Mouse (Mus musculus) embryonic fibroblast, embryonic 13.5 days (primary cell): ENCODE measurements around the gene Mgat4a. TPM values are rescaled to one million over a fixed set of nuclear protein-coding genes. Genes with fewer than 3 reads are reported as not detected.

ENCODE experiments used
- H3K27ac ChIP-seq: 2 replicates; pipeline ENCODE4 v1.5.1; 2012; ENCODE audit warnings: low read length, control low read depth, inconsistent platforms; ENCODE audit not compliant: insufficient read depth
- H3K4me1 ChIP-seq: 2 replicates; pipeline ENCODE4 v1.6.1; 2011; ENCODE audit warnings: low read length; ENCODE audit not compliant: control insufficient read depth, insufficient read depth
- H3K4me3 ChIP-seq: 2 replicates; pipeline ENCODE4 v1.5.1; 2011; ENCODE audit warnings: mild to moderate bottlenecking, control low read depth, low read length; ENCODE audit not compliant: insufficient read depth
- CTCF ChIP-seq: IDR thresholded peaks from 2 replicates; pipeline ENCODE4 v1.5.1; 2011; ENCODE audit warnings: mild to moderate bottlenecking, control low read depth, low read length, moderate library complexity, borderline replicate concordance; ENCODE audit not compliant: insufficient read depth
- POLR2A ChIP-seq: IDR thresholded peaks from 2 replicates; pipeline ENCODE4 v1.6.1; 2011; ENCODE audit warnings: low read depth, mild to moderate bottlenecking, control low read depth, low read length, moderate library complexity
- polyA plus RNA-seq: library from polyadenylated mRNA; stranded (reverse); fragments of >200 nt; gene quantifications from 2 replicates; pipeline ENCODE4 v1.2.4, GENCODE M21; 2011; ENCODE audit warnings: low read depth; ENCODE audit not compliant: missing spikeins, insufficient read length

The Mgat4a gene
- polyA plus RNA-seq, 1 experiment, result 2.2 TPM

- Histone ChIP-seq H3K27ac (no peak overlapping the region), H3K4me1 (peaks cover 8% of the 10 kb centered on the region), H3K4me3 (peak overlapping the region; percentile 87)
- TF ChIP-seq POLR2A, result no peak
- no peak for TF ChIP-seq CTCF
Observed at GRCm38 (mm10) chr1:37430297-37430840, 110.4 kb downstream of the Mgat4a start.

- H3K4me1 ChIP-seq, result peaks cover 8% of the 10 kb centered on the region
- TF ChIP-seq CTCF, result no peak
- peak; percentile 78 for TF ChIP-seq POLR2A
- H3K27ac ChIP-seq, result 0 out of 2 replicates have a peak within 1 kb of the TSS, but pooled peaks have one; percentile 2
- peak within 1 kb of the TSS; percentile 87 for H3K4me3 ChIP-seq
Observed at GRCm38 (mm10) chr1:37429366-37430296, 111.2 kb downstream of the Mgat4a start, which contains the start of the genes Coa5 and Unc50. Coa5 (minus strand) TSS chr1:37430103. Unc50 (plus strand) TSS chr1:37430139.

GRCm38 (mm10) chr1:37428911-37429310 lies 111.9 kb downstream of the Mgat4a start:
- no peak for TF ChIP-seq CTCF
- no peak for TF ChIP-seq POLR2A
- no peak overlapping the region for H3K27ac ChIP-seq
- peaks cover 8% of the 10 kb centered on the region for H3K4me1 ChIP-seq
- peak overlapping the region; percentile 87 for H3K4me3 ChIP-seq

GRCm38 (mm10) chr1:37427144-37427875 lies 113.5 kb downstream of the Mgat4a start:
- Histone ChIP-seq H3K4me1 (peaks cover 5% of the 10 kb centered on the region), H3K4me3 (no peak overlapping the region), H3K27ac (no peak overlapping the region)
- no peak for TF ChIP-seq POLR2A
- no peak for TF ChIP-seq CTCF

GRCm38 (mm10) chr1:37419420-37419819 lies 121.4 kb downstream of the Mgat4a start:
- H3K4me1 ChIP-seq, result no peaks in the 10 kb centered on the region
- no peak overlapping the region for H3K27ac ChIP-seq
- TF ChIP-seq POLR2A, result no peak
- TF ChIP-seq CTCF, result peak; percentile 66; the same call in 1 of the 2 replicates
- H3K4me3 ChIP-seq, result no peak overlapping the region

- Histone ChIP-seq H3K4me1 (no peaks in the 10 kb centered on the region), H3K4me3 (no peak overlapping the region), H3K27ac (no peak overlapping the region)
- no peak for TF ChIP-seq CTCF
- TF ChIP-seq POLR2A, result no peak
Observed at GRCm38 (mm10) chr1:37415394-37415793, 125.4 kb downstream of the Mgat4a start.

- H3K27ac ChIP-seq, result no peak overlapping the region
- H3K4me3 ChIP-seq, result no peak overlapping the region
- no peak for TF ChIP-seq POLR2A
- peaks cover 4% of the 10 kb centered on the region for H3K4me1 ChIP-seq
Observed at GRCm38 (mm10) chr1:37409647-37410046, 131.2 kb downstream of the Mgat4a start.

- peaks cover 4% of the 10 kb centered on the region for H3K4me1 ChIP-seq
- TF ChIP-seq CTCF (no peak), POLR2A (no peak)
- H3K27ac ChIP-seq, result no peak overlapping the region
- H3K4me3 ChIP-seq, result no peak overlapping the region
Observed at GRCm38 (mm10) chr1:37408678-37409077, 132.1 kb downstream of the Mgat4a start.

- H3K4me1 ChIP-seq, result peaks cover 4% of the 10 kb centered on the region
- no peak overlapping the region for H3K27ac ChIP-seq
- TF ChIP-seq CTCF, result no peak
- TF ChIP-seq POLR2A, result no peak
- H3K4me3 ChIP-seq, result no peak overlapping the region
Observed at GRCm38 (mm10) chr1:37408059-37408458, 132.8 kb downstream of the Mgat4a start.
